ENCODE assay signal across 11 mouse cellular contexts in genomic region chr16:18081149-18081827, GRCm38 (mm10). TPM values are rescaled to one million over a fixed set of nuclear protein-coding genes. Genes with fewer than 3 reads are reported as not detected.
DNase-seq lines count a peak whose midpoint lies in the region; ATAC-seq and TF ChIP-seq lines count a peak whose summit lies in the region.
"Had no signal": no experiment of that assay in that cellular context is flagged by ENCODE, and none has a peak within 500 bp of the region (broad histone marks: within the 10 kb centered on the region; RNA-seq: fewer than 3 reads in every experiment).

No protein-coding gene starts in this region.

- intact Hi-C loops in left cerebral cortex, adult 2 months (cut with DNase I) = no loop called here

- no peak for TF ChIP-seq POLR2A in liver, adult 2 months (IDR thresholded peaks at IDR 0.05; ENCODE audit: extremely low read depth, insufficient read depth, low read length)
- no peak for TF ChIP-seq POLR2A in ES-Bruce4 (IDR thresholded peaks at IDR 0.05; ENCODE audit: insufficient read depth, low read length)

- H3K36me3 ChIP-seq in liver, adult 2 months (ENCODE audit: control insufficient read depth, insufficient read depth, low read length) = peaks cover 23% of the 10 kb centered on the region
- H3K36me3 ChIP-seq in liver, embryonic 11.5 days (ENCODE audit: control insufficient read depth, insufficient read depth, low read length) = no peaks in the 10 kb centered on the region
- no peaks in the 10 kb centered on the region for H3K36me3 ChIP-seq in ES-Bruce4 (ENCODE audit: control insufficient read depth, insufficient read depth, low read length, poor library complexity, severe bottlenecking)
- H3K36me3 ChIP-seq in liver, postnatal 0 days (replicated peaks; ENCODE audit: insufficient read depth, low read length) = peaks cover 3% of the 10 kb centered on the region; the same call in 1 of the 2 replicates
- H3K36me3 ChIP-seq: hindbrain, embryonic 12.5 days had no signal

- no peaks in the 10 kb centered on the region for H3K9me3 ChIP-seq in liver, embryonic 11.5 days (ENCODE audit: control insufficient read depth, low read length)
- no peaks in the 10 kb centered on the region for H3K9me3 ChIP-seq in ES-Bruce4 (replicated peaks; ENCODE audit: control insufficient read depth, insufficient read depth, low read length, poor library complexity, severe bottlenecking)
- no peaks in the 10 kb centered on the region for H3K9me3 ChIP-seq in liver, postnatal 0 days (ENCODE audit: low read length)
- H3K9me3 ChIP-seq: hindbrain, embryonic 12.5 days; limb, embryonic 13.5 days had no signal

- no peak overlapping the region for H3K4me2 ChIP-seq in liver, embryonic 11.5 days
- no peak overlapping the region for H3K4me2 ChIP-seq in liver, postnatal 0 days (ENCODE audit: low read depth, low read length)
- H3K4me2 ChIP-seq: hindbrain, embryonic 12.5 days; limb, embryonic 13.5 days had no signal

- H3K27me3 ChIP-seq in liver, adult 2 months (ENCODE audit: control insufficient read depth, insufficient read depth, low read length) = no peaks in the 10 kb centered on the region
- H3K27me3 ChIP-seq in liver, embryonic 11.5 days (replicated peaks; ENCODE audit: control insufficient read depth, insufficient read depth, low read length) = no peaks in the 10 kb centered on the region
- H3K27me3 ChIP-seq in ES-Bruce4 (ENCODE audit: control insufficient read depth, insufficient read depth, low read length, poor library complexity, severe bottlenecking) = no peaks in the 10 kb centered on the region
- H3K27me3 ChIP-seq in liver, postnatal 0 days (ENCODE audit: insufficient read depth, low read length) = no peaks in the 10 kb centered on the region
- H3K27me3 ChIP-seq: hindbrain, embryonic 12.5 days; limb, embryonic 13.5 days had no signal

- no peak for TF ChIP-seq EP300 in ES-Bruce4 (IDR thresholded peaks at IDR 0.05; ENCODE audit: insufficient read depth, low read depth, low read length)
- no peak for TF ChIP-seq EP300 in liver, postnatal 0 days (IDR thresholded peaks at IDR 0.05; ENCODE audit: low read depth)

- peak; percentile 95 for DNase-seq in liver, adult 2 months (ENCODE audit: extremely low read depth, low read depth, low spot score)
- DNase-seq in liver, embryonic 11.5 days (ENCODE audit: low spot score) = no peak
- DNase-seq in ZHBTc4 (ENCODE audit: low read depth, low spot score) = peak; percentile 54
- no peak for DNase-seq in liver, postnatal 0 days
- DNase-seq in frontal cortex, postnatal 36 days (ENCODE audit: low spot score in 2 of 2) = no peak
- DNase-seq in left cerebral cortex, adult 2 months (ENCODE audit: extremely low spot score in 1 of 2, low spot score in 2 of 2) = no peak
- DNase-seq: cerebellum, adult 9-10 months; forebrain, postnatal 0 days had no signal

- ATAC-seq in liver, embryonic 11.5 days (replicated peaks; ENCODE audit: low FRiP score) = no peak
- peak; percentile 55; the same call in 1 of the 2 replicates for ATAC-seq in liver, postnatal 0 days
- ATAC-seq: forebrain, postnatal 0 days had no signal

- H3K27ac ChIP-seq in liver, adult 2 months (replicated peaks; ENCODE audit: insufficient read depth, low read depth, low read length) = peak overlapping the region; percentile 95
- H3K27ac ChIP-seq in liver, embryonic 11.5 days (ENCODE audit: low read depth, low read length) = no peak overlapping the region
- H3K27ac ChIP-seq in ES-Bruce4 (ENCODE audit: insufficient read depth, low read length) = no peak overlapping the region
- no peak overlapping the region for H3K27ac ChIP-seq in liver, postnatal 0 days (ENCODE audit: low read depth)
- H3K27ac ChIP-seq in left cerebral cortex, adult 2 months = no peak overlapping the region
- H3K27ac ChIP-seq: hindbrain, embryonic 12.5 days; limb, embryonic 13.5 days had no signal

- peak; percentile 78 for TF ChIP-seq CTCF in liver, adult 2 months (IDR thresholded peaks at IDR 0.05; ENCODE audit: low read depth, low read length)
- peak; percentile 15 for TF ChIP-seq CTCF in ES-Bruce4 (IDR thresholded peaks at IDR 0.05; ENCODE audit: low read depth, low read length)
- TF ChIP-seq CTCF in liver, postnatal 0 days (IDR thresholded peaks at IDR 0.05; ENCODE audit: low read depth) = peak; percentile 48
- no peak; the same call in 1 of the 2 replicates for TF ChIP-seq CTCF in left cerebral cortex, adult 2 months (IDR thresholded peaks at IDR 0.05)

- H3K4me1 ChIP-seq in liver, adult 2 months (ENCODE audit: control insufficient read depth, insufficient read depth, low read length) = peaks cover 35% of the 10 kb centered on the region
- no peaks in the 10 kb centered on the region for H3K4me1 ChIP-seq in liver, embryonic 11.5 days (replicated peaks; ENCODE audit: control insufficient read depth, insufficient read depth, low read length)
- no peaks in the 10 kb centered on the region for H3K4me1 ChIP-seq in ES-Bruce4 (ENCODE audit: control insufficient read depth, insufficient read depth, low read length)
- peaks cover 7% of the 10 kb centered on the region for H3K4me1 ChIP-seq in liver, postnatal 0 days (ENCODE audit: insufficient read depth)
- H3K4me1 ChIP-seq: hindbrain, embryonic 12.5 days; limb, embryonic 13.5 days had no signal

- no peak overlapping the region for H3K4me3 ChIP-seq in liver, adult 2 months (ENCODE audit: insufficient read depth, low read depth, low read length)
- no peak overlapping the region for H3K4me3 ChIP-seq in liver, embryonic 11.5 days (ENCODE audit: low read depth, low read length)
- no peak overlapping the region for H3K4me3 ChIP-seq in ES-Bruce4 (ENCODE audit: low read depth, low read length)
- no peak overlapping the region for H3K4me3 ChIP-seq in liver, postnatal 0 days (ENCODE audit: low read depth, low read length)
- H3K4me3 ChIP-seq in left cerebral cortex, adult 2 months = no peak overlapping the region
- H3K4me3 ChIP-seq: hindbrain, embryonic 12.5 days; limb, embryonic 13.5 days had no signal

- WGBS in liver, adult 2 months = 50% methylated on average over 10 of the region's 10 CpGs
- 79% methylated on average over 10 of the region's 10 CpGs for WGBS in liver, embryonic 11.5 days
- 72% methylated on average over 10 of the region's 10 CpGs for WGBS in liver, postnatal 0 days (ENCODE audit: insufficient replicate concordance)

- peak overlapping the region; percentile 5; the same call in 1 of the 2 replicates for H3K9ac ChIP-seq in liver, adult 2 months (ENCODE audit: low read depth, low read length)
- H3K9ac ChIP-seq in liver, embryonic 11.5 days (ENCODE audit: low read depth, low read length) = no peak overlapping the region
- no peak overlapping the region for H3K9ac ChIP-seq in ES-Bruce4 (ENCODE audit: low read depth, poor library complexity, severe bottlenecking)
- H3K9ac ChIP-seq in liver, postnatal 0 days (replicated peaks) = no peak overlapping the region
- H3K9ac ChIP-seq: forebrain, postnatal 0 days; hindbrain, embryonic 12.5 days; limb, embryonic 13.5 days had no signal

- H3K79me2 ChIP-seq in liver, adult 2 months (ENCODE audit: control insufficient read depth, insufficient read depth, low read length) = 0 out of 2 replicates have a peak, but pooled peaks cover 4% of the 10 kb centered on the region

RNA-seq across cellular contexts. Expression of gene Prodh, which starts 8.7 kb away (rescaled TPM):
- 246 and 376 TPM in 2 replicates for total RNA-seq in liver, adult 2 months (2014; rRNA removed)
- polyA plus RNA-seq in liver, adult 2 months (2012; rRNA removed) = 356 and 394 TPM in 2 replicates
- 16.5 and 19.1 TPM in 2 replicates for polyA plus RNA-seq in liver, embryonic 11.5 days (2014; fragmentation: Nextera tagmentation; extraction: Ambion mirVana)
- polyA plus RNA-seq in ES-Bruce4 (2011; ENCODE audit: insufficient read depth, insufficient read length, low read depth, missing spikeins) = 8.7 and 9.2 TPM in 2 replicates
- 2.9 and 3.0 TPM in 2 replicates for polyA plus RNA-seq in liver, postnatal 0 days (2015; fragmentation: Nextera tagmentation; extraction: Ambion mirVana)
- 10 to 100 TPM; 38.9 to 40.8 TPM for total RNA-seq in left cerebral cortex, adult 2 months (2021)

RNA-seq across cellular contexts. Expression of gene Dgcr6, which starts 28.6 kb away (rescaled TPM):
- total RNA-seq in liver, adult 2 months (2014; rRNA removed) = 45.3 and 45.9 TPM in 2 replicates
- 103 and 121 TPM in 2 replicates for polyA plus RNA-seq in liver, adult 2 months (2012; rRNA removed)
- 74.1 and 79.8 TPM in 2 replicates for polyA plus RNA-seq in liver, embryonic 11.5 days (2014; fragmentation: Nextera tagmentation; extraction: Ambion mirVana)
- polyA plus RNA-seq in ES-Bruce4 (2011; ENCODE audit: insufficient read depth, insufficient read length, low read depth, missing spikeins) = 30.2 and 31.0 TPM in 2 replicates
- 23.2 and 24.4 TPM in 2 replicates for polyA plus RNA-seq in liver, postnatal 0 days (2015; fragmentation: Nextera tagmentation; extraction: Ambion mirVana)
- total RNA-seq in left cerebral cortex, adult 2 months (2021) = 10 to 100 TPM; 96.1 to 96.8 TPM

RNA-seq across cellular contexts. Expression of gene Rtn4r, which starts 46.2 kb away (rescaled TPM):
- not detected in 2 replicates for total RNA-seq in liver, adult 2 months (2014; rRNA removed)
- polyA plus RNA-seq in liver, adult 2 months (2012; rRNA removed) = 0.07 TPM in 1 of 2 replicates, not detected in the other
- 0.96 and 1.1 TPM in 2 replicates for polyA plus RNA-seq in liver, embryonic 11.5 days (2014; fragmentation: Nextera tagmentation; extraction: Ambion mirVana)
- polyA plus RNA-seq in ES-Bruce4 (2011; ENCODE audit: insufficient read depth, insufficient read length, low read depth, missing spikeins) = 2.2 TPM in 2 replicates
- polyA plus RNA-seq in liver, postnatal 0 days (2015; fragmentation: Nextera tagmentation; extraction: Ambion mirVana) = 0.15 and 0.21 TPM in 2 replicates
- total RNA-seq in left cerebral cortex, adult 2 months (2021) = 100 to 1,000 TPM; 138 to 147 TPM

Comparison
In these comparisons a context has a peak if more than half of its experiments do, and no peak if none do; other contexts are left out.
1. DNase-seq: peak in liver, adult 2 months (single experiment) and ZHBTc4 (single experiment); none in liver, embryonic 11.5 days (single experiment), liver, postnatal 0 days (single experiment), frontal cortex, postnatal 36 days (0 of 2) and left cerebral cortex, adult 2 months (0 of 2).
2. RNA of gene Prodh, which starts 8.7 kb away (polyA plus RNA-seq): 356 to 394 TPM in liver, adult 2 months; 16.5 to 19.1 TPM in liver, embryonic 11.5 days, 8.7 to 9.2 TPM in ES-Bruce4 and 2.9 to 3.0 TPM in liver, postnatal 0 days; every median in the first group is over 10 times any median in the second.